Mouse (Mus musculus) erythroblast, embryonic 14.5 days (primary cell): ENCODE results near the gene Gm9780. TPM values are rescaled to one million over a fixed set of nuclear protein-coding genes. Genes with fewer than 3 reads are reported as not detected.
"Not testable (repeated sequence)": the region's sequence is repeated elsewhere in the genome, so short reads cannot be mapped to it uniquely, and the experiment has no call there.

ENCODE experiments used
- H3K27me3 ChIP-seq: 2 replicates; pipeline ENCODE4 v1.6.1; 2012; ENCODE audit warnings: inconsistent platforms; ENCODE audit not compliant: control insufficient read depth
- H3K36me3 ChIP-seq: 2 replicates; pipeline ENCODE4 v1.6.1; 2012; ENCODE audit warnings: mild to moderate bottlenecking, inconsistent platforms; ENCODE audit not compliant: control insufficient read depth
- H3K4me1 ChIP-seq: 2 replicates; pipeline ENCODE4 v1.6.1; 2012; ENCODE audit warnings: inconsistent platforms; ENCODE audit not compliant: control insufficient read depth
- H3K4me3 ChIP-seq: replicated peaks from 2 replicates; pipeline ENCODE3; 2012; ENCODE audit warnings: moderate library complexity, mild to moderate bottlenecking, inconsistent platforms
- H3K9me3 ChIP-seq: 2 replicates; pipeline ENCODE4 v1.6.1; 2012; ENCODE audit warnings: low read length, inconsistent platforms, mixed read lengths; ENCODE audit not compliant: control insufficient read depth
- polyA plus RNA-seq: library from polyadenylated mRNA; stranded (reverse); fragments of >175 nt; gene quantifications from 2 replicates; pipeline ENCODE4 v1.2.3, GENCODE M21; 2012

Gm9780 gene
- polyA plus RNA-seq, 1 experiment = not detected

DNA sequence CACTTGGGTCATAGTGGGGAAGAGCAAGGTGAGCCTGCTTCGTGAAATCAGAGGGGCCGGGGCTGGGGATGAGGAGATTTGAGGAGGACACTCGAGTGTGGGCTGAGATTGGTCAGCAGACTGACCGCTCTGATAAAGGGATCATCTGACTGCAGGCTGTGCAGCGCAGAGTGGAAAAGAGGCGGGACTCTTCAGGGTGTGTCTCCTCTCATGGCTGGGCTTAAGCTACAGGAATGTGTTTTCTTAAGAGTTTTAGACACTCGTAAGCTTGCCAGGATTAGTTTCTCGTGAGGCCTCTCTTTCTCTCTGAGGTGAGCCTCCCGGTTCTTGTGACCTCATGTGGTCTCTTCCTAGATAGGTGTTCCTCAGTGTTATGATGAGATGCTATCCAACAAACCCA lies 21.0 kb downstream of the Gm9780 start:
- not testable (repeated sequence) for H3K27me3 ChIP-seq, H3K4me3 ChIP-seq, H3K9me3 ChIP-seq

GRCm38 (mm10) chr14:26016414-26016813 lies 26.1 kb downstream of the Gm9780 start:
- H3K27me3 ChIP-seq, H3K9me3 ChIP-seq, H3K4me1 ChIP-seq, H3K4me3 ChIP-seq, H3K36me3 ChIP-seq: not testable (repeated sequence)

More for the DNA sequence above, 21.0 kb downstream of the Gm9780 start:
- H3K4me1 ChIP-seq, H3K36me3 ChIP-seq: not testable (repeated sequence)

DNA sequence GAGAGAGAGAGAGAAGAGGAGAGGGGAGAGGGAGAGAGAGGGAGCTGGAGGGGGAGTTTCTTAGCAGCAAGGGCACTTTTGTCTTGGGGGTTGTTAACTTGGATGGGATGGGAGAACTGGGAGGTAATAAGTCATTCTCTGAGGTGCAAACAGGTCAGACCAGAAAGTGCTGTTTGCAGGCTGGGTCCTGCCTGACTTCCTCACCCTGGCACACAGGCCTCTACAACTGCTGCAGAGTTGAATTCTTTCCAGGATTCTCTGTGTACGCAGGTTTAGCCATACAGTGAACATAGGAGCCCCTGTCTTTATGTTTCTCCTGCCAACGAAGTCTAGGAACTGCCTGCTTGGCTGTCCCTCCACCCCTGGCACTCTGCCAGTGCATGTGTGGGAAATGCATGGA lies 35.0 kb downstream of the Gm9780 start:
- not testable (repeated sequence) for H3K4me3 ChIP-seq, H3K4me1 ChIP-seq, H3K27me3 ChIP-seq, H3K9me3 ChIP-seq, H3K36me3 ChIP-seq

DNA sequence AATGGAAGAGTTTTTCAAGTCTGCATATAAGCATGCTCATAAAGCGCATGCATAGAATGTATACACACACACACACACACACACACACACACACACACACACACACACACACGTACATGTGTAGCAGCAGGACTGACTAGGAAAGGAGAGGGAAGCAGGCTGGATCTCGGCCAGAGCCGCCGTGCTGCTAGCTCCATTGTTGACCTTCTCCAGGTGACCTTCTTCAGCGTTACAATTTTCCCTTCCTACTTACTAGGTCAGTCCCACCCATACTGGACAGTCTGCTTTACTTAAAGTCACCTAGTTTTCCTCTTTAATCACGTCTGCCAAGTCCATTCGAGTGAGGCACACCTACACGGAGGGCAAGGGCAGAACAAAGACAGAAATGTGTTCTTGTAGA lies 60.6 kb downstream of the Gm9780 start:
- not testable (repeated sequence) for H3K27me3 ChIP-seq, H3K4me3 ChIP-seq, H3K36me3 ChIP-seq, H3K9me3 ChIP-seq, H3K4me1 ChIP-seq

GRCm38 (mm10) chr14:25979242-25979941 lies 63.1 kb downstream of the Gm9780 start:
- H3K27me3 ChIP-seq, H3K9me3 ChIP-seq, H3K4me1 ChIP-seq, H3K4me3 ChIP-seq, H3K36me3 ChIP-seq: not testable (repeated sequence)

- not testable (repeated sequence) for H3K4me3 ChIP-seq, H3K4me1 ChIP-seq, H3K9me3 ChIP-seq, H3K36me3 ChIP-seq, H3K27me3 ChIP-seq
Observed at GRCm38 (mm10) chr14:25978371-25979241, 63.9 kb downstream of the Gm9780 start, which contains the start of gene Duxbl1. Duxbl1 (plus strand) TSS chr14:25978577.

Other genes starting within 250 kb of the Gm9780 start
- gene Anxa11, start 200.6 kb downstream of the Gm9780 start, polyA plus RNA-seq = 0.39 and 0.42 TPM in 2 replicates
- gene Plac9a, start 139.6 kb downstream of the Gm9780 start, polyA plus RNA-seq = not detected in 2 replicates
- 0.05 and 0.06 TPM in 2 replicates for gene Tmem254a, start 115.0 kb downstream of the Gm9780 start, polyA plus RNA-seq
- not detected in 2 replicates for gene Cphx1, start 104.4 kb downstream of the Gm9780 start, polyA plus RNA-seq
- gene Duxbl1, start 64.1 kb downstream of the Gm9780 start, polyA plus RNA-seq = not detected in 2 replicates
- gene Tmem254c, start 24.6 kb upstream of the Gm9780 start, polyA plus RNA-seq = 0.03 and 0.07 TPM in 2 replicates
- not detected in 2 replicates for gene Cphx2, start 38.8 kb upstream of the Gm9780 start, polyA plus RNA-seq
- gene Cphx3, start 39.6 kb upstream of the Gm9780 start, polyA plus RNA-seq = not detected in 2 replicates
- gene Duxbl2, start 75.6 kb upstream of the Gm9780 start, polyA plus RNA-seq = not detected in 2 replicates
- gene Plac9b, start 139.8 kb upstream of the Gm9780 start, polyA plus RNA-seq = not detected in 2 replicates
- 0.06 TPM in 1 of 2 replicates, not detected in the other for gene Tmem254b, start 164.3 kb upstream of the Gm9780 start, polyA plus RNA-seq
- not detected in 2 replicates for gene Duxbl3, start 215.3 kb upstream of the Gm9780 start, polyA plus RNA-seq